Mouse (Mus musculus): ENCODE data around the gene Tm9sf4.

Tm9sf4 gene

DNA sequence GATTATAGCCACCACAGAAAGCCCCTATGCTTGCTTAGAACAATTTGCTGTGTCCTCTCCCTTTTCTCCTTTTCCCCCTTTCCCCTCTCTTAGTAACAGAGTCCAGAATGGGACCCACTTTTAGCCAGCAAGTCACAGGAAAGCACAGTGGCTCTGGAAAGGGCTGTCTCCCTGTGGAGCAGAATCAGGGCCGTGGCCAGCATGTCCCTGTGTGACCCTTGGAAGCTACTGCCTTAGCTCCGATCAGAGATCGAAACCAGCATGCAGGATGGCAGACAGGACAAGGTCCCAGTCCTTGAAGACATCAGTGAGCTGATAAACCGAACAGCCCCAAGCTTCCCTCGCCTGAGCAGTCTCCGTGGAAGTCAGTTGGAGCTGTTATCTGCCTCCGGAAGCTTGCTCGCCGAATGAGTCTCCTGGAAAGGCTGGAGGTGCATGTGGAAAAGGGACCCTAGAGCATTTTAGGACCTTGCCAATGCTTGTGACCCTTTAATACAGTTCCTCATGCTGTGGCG is 56.8 kb downstream of the Tm9sf4 start:
- no peak for DNase-seq

DNA sequence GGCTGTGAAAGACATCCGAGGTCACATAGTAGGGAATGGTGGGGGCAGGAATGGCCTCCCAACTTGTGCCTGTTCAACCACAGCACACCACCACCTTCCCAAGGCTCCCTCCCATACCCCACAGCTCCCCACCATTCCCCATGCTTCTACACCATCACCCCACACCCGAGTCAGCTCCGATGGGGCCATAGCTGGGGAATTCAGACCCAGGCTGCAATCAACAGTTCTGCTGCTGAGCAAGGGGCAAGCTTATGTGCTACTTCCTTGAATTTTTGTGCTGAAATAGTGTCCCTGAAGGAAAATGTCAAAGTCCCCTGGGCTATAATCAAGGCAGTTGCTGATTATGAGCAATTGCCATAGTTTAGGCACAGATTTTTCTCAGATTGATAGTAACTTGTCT is 57.4 kb downstream of the Tm9sf4 start:
- DNase-seq, result no peak

DNA sequence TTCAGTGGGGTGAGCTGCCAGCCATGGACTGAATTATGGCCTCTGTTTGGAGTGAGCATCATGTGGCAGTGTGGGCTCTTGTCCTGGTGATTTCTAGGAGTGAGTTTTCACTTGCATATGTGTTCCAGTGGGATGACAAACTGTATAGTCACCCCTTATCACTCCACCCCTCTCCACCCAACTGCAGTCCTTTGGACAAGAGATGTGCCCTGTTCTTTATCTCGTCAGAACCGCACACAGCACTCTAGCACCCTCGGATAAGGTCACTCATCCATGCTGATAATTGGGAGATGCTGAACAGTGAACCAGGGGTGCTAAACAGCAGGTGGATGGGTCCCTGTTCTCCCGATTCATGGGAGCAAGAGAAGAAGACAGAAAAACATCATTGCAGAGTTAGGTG is 60.5 kb downstream of the Tm9sf4 start:
- no peak for DNase-seq

DNA sequence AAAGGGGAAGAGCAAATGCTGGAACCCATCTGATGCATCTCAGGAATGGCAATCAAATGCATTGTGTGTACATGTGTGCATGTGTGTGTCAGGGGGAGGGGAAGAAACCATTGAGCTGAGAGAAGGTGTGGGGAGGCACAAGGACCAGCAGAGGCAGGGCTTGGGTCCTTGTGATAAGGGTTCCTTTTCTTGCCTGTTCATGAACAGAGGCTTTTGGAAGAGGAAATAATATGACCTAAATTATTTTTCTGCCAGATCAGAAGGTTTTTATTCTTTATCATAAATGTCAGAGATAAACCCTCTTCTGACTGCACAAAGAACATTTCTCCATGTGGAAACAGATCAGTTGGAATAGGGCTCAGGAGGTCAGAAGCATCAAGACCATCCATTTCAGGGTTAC is 61.0 kb downstream of the Tm9sf4 start:
- no peak for DNase-seq

DNA sequence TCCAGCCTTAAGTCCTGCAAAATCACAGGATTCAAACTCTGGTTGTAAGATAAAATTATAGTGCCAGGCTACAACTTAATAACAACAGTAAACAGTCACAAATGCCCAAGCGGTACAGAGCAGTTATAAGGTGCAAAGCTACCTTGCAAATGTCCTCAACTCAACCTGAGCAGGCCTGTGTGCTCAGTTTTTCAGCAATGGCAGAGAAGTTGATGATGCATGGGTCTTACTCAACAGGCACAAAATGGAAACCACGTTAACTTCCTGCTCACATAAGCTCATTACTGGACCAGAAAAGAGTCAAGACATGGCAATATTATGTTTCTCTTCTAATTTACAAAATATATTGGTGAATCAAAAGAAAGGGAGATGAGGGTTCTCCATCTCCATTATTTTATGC is 61.5 kb downstream of the Tm9sf4 start:
- DNase-seq, result no peak

DNA sequence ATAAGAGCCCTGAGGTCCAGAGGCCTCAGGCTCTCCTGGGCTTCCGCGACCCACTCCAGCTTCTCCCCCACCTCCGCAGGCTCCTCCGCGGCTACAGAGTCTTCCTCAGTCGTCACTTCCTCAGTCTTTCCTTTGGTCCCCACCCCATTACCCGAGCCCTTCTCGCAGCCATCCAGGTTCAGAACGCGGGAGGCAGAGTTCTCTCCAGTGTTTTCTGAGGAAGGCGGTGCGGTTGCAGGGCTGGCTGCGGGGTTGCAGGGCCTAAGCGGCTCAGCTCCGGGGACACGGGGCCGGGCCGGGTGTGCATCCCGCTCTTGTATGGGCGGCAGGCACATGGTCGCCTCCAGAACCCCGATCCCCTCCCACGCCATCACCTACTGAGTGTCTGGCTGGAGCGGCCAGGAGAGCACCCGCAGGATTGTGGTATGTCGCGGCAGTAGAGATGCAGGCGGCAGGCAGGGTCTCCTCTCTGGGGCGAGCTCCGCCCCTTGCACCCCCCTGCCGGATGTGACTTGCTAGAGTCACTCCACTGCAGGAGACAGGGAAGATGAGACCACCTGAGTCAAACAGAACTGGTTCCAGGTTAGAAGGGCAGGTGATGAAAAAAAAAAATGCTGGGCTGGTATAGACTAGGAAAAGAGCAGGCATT is 64.0 kb downstream of the Tm9sf4 start, which contains the start of gene Tspyl3:
Gene Tspyl3 (minus strand): TSS at position 496 of the 649 bp plus-strand sequence.
- peak; percentile 87 for DNase-seq

DNA sequence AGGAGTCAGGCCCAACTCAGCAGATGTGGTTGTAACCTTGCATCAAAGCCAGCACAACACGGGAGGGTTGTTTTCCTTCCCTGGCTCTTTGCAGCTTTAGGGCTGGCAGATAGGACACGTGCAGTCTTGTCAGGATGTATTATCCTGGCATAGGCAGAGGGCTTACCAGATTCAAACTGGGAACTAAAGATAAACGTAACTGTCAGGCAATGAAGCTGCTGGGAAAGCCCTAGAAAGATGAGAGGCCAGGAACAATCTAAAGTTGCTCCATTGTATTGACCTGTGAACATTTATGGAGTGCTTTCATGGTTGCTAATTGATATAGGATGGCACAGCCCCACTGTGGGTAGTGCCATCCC is 64.5 kb downstream of the Tm9sf4 start:
- DNase-seq, result no peak

DNA sequence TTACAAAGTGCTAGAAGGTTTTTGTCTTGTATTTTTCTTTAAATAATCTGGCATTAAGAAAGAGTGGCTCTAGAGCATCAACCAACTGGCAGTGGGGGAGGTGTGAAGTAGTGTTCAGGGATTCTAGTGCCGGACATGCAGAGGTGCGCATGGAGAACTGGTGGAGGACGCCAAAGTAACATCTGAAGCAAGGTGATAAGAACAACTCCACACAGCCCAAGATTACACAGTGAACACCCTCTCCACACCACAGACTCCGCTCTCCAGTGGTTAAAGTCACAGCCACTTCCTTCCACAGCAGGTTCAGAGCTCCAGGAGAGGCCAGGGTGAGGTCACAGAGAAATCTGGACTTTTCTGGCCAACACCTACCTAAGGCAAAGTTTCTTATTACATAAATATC is 66.9 kb downstream of the Tm9sf4 start:
- no peak for DNase-seq

DNA sequence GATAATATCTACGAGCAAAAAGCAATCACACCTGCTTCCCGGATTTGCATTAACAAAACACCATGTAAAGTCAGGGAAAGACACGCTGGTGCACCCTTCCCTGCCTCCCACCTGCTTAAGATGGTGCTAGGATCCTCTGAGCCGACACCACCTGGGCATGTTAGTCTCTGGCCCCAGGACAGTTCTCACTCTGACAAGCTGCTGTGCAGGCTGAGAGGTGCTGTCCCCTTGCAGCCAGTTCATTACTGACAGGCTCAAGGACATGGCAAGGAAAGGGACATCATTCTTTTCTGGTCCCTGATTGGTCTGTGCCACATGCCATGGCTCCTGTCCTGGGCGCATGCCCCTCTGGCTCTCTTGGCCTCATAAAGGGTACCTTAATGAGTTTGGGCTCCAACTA is 67.4 kb downstream of the Tm9sf4 start:
- DNase-seq, result no peak

DNA sequence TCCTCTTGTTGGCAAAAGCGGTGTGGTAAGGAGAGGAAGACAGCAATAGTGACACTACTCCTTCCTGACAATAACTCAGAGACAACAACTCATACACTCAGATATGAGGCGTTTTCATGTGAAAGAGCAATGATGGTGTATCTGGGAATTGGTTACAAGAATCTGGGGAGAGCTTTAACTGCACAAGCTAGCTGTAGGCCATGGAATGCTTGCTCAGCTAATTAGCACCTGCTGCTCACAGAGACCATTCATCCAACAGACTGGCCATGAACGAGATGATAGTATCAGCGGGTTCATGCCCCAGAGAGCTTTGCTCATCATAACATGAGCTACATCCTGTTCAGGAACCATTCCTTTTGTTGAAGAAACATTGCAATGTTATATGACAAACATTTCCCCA is 76.1 kb downstream of the Tm9sf4 start:
- DNase-seq, result no peak

DNA sequence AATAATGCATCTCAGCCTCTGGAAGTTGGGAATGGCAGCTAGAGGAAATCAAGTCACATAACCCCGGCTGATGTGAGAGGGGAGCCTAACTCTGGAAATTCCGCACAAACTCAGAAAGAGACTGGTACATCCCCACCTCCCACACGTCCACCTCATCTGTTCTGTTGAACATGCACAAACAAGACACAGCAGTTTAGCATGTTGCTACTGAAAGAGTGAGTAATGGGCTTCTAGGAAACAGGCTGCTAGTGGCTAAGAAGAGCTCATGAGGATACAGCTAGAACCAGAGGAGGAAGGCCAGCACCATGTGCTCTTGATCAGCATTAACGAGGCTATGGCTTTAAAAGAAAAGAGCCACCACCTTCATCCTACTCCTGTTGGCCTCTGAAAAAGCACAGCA is 76.8 kb downstream of the Tm9sf4 start:
- DNase-seq, result no peak

DNA sequence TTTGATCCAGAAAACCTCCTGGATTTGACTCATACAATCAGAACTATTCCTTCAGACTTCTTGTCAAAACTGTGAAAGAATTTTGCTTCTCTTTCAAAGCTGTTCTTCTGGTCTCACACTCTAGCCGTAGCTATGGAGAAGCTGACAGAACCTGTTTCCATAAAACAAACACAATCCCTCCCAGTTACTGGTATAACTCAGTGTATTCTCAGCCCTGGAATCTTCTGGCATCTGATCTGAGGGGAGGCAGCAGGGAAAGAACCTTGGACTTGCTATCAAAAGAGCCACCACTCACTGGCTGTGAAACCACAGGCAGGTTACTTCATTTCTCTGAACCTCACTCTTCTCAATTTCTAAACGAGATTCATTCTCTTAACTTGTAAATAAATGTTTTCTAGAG is 77.3 kb downstream of the Tm9sf4 start:
- no peak for DNase-seq

DNA sequence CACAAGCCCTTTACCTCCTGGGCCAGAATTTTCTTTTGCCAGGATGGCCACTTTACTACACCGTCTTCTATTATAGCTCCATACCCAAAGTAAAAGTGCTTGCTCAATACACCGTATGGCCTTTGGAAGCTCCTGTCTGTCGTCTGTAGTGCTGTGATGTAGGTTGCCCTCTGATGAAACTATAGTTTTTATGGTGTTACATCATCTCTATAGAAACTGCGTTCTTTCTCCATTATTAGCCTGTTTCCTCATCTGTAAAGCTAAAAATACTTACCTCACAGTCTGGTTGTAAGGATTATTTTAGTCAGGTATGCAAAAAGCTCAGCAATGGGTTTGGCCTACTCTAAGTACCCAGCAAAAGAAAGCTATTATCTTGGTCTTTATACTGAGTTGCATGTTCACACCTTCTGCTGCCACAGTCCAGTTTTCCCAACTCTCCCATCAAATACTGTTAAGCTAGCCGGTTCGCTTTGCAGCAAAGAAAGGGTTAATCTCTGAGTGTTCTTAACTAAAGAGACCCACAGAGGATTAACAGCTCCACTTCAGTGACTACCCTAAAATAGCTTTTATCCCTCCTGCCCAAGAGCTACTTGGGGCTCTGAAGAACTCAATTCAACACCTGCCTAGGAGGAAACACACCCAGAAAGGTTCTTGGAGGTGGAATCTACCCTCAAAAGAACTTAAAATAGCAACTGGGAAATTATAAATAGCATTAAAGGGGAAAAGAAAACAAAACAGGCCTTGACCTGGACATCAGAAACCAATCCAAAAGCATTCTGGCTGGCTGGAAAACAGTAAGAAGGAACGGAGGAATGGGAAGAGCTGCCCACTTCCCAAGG is 78.1 kb downstream of the Tm9sf4 start:
- DNase-seq, result no peak

DNA sequence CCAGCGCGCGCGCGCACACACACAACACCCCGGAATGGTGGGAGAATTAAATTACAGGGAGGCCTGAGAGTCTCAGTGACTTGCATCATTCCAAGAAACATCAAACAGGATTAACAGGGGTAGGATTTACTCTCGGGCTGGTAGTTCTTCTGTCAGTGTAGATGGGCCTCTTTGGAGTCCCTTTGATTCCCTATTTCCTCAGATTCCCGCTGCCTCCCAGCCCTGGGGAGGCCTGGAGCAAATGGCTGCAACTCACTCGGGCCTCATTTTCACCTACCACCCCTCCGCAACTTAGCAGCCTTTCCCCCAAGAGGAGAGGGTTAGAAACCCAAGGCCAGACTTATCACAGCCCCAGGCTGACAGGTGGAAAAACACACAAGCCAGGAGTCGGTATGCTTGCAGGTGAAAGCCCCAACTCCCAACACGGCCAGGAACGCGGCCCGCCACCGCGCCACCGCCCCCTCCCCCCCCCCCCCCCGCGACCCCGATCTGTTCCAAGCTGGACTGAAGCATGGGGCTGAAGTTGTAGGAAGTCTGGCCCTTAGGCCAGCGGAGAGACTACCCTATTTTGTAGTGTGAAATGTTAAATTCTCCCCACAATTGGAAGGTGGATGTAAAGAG is 78.9 kb downstream of the Tm9sf4 start:
- DNase-seq, result no peak

DNA sequence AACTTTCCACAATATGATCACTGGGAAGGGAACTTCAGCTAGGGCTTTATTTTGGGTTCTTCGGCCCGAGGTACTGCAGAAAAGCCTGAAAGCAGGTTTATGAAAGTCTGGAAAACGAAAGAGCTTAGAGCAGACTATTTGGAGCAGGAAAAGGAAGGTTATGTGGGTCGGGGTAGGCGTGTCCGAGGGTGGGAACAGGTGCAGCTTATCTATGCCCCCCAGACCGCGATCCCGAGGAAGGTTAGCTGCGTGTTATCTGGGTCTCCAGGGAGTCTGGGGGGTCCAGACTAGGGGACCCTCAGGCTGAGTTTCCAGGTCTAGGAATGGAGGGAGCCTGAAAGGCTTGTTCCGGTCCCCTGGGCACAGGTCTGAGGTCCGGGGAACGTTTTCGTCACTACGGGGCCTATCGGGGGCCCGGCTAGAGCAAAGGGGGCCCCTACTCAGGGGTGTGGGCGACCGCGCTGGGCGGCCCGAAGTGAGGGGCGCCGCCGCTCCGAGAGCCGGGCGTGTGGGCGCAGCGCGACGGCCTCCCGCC is 79.7 kb downstream of the Tm9sf4 start:
- DNase-seq, result peak; percentile 68

DNA sequence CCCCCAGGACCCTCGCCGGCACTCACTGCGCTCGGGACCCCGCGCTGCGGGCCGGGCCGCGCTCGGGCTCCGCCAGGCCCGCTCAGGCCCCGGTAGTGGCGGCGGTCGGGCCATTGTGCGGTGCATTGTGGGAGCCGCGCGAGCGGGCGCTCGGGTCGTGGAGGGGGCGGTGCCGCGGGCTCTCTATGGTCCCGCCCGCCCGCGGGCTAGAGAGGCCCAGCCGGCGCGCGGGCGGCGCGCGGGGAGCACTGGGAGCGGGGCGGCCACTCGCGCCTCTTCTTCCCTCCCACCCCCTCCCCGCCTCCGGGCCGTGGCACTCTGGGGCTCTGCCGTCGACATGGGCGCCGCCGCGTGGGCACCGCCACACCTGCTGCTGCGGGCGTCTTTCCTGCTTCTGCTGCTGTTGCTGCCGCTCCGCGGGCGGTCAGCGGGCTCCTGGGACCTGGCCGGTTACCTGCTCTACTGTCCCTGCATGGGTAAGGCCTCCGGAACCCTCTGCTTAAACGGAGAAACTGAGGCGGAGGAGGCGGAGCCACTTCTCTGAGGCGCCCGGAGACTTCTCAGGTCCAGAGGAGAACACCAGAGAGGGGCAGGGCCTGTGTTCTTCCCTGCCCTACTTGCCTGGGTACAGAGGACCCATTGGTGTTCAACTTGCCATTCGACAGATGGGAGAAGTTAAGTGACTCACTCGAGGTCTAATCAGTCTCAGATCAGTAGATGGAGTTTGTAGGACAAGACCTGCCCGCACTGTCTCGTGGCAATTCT is 80.3 kb downstream of the Tm9sf4 start, which contains the start of the genes Plagl2 and Pofut1:
Gene Plagl2 (minus strand): TSS at position 177 of the 765 bp plus-strand sequence.
Gene Pofut1 (plus strand): TSS at position 284 of the 765 bp plus-strand sequence.
- peak; percentile 95 for DNase-seq

DNA sequence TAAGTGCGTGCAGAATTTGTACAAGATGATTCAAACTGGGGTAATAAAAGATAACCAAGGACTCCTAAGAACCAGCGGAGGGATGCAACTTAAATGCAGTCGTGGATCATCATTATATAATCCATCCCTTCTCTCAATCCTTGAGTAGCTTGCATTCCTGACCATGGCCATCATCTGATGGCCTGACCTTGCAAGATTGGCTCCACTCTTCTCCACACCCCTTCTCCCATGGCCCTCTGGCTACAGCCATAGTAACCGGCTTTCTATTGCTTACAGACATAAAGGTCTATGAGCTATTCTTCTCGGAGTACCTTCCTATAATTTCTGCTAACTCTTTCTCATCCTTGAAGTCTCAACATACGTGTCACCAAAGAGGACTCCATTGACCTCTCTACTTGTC is 81.1 kb downstream of the Tm9sf4 start:
- DNase-seq, result no peak

DNA sequence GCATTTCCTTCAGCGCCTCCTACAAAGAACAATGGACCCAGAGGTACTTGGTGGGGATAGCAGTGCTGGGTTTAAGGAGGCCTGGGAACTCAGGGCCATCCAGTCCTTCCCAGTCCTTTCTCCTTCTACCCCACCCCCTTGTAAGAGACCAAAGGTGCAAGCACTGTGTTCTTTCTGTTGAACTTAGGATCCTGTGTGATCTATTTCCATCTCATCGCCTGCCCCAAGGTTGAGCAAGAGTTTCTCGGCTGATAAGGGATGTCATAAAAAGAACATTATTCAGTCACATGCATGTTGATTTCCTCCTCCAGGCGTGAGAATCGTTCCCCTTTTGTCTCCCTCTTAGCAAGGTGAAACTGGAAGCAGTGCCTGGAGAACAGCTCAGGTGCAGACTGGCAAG is 88.6 kb downstream of the Tm9sf4 start:
- no peak for DNase-seq

DNA sequence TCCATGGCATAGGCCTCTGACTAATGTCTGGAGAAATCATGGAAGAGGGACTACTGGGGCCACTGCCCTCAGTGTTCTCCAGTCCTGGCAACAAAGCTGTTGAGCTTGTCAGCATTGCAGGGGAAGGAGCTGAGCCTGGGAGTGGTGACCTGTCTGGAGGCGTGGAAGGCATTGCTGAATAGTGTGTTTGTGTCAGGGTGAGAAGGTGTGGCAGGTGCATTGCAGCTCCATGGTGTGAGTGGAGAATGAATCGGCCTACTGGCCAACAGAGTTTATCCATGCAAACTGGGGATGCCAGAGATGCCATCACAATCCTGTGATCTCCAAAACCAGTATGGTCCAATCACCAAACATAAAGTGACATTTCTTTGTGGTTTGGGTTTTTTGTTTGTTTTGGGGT is 95.5 kb downstream of the Tm9sf4 start:
- no peak for DNase-seq

DNA sequence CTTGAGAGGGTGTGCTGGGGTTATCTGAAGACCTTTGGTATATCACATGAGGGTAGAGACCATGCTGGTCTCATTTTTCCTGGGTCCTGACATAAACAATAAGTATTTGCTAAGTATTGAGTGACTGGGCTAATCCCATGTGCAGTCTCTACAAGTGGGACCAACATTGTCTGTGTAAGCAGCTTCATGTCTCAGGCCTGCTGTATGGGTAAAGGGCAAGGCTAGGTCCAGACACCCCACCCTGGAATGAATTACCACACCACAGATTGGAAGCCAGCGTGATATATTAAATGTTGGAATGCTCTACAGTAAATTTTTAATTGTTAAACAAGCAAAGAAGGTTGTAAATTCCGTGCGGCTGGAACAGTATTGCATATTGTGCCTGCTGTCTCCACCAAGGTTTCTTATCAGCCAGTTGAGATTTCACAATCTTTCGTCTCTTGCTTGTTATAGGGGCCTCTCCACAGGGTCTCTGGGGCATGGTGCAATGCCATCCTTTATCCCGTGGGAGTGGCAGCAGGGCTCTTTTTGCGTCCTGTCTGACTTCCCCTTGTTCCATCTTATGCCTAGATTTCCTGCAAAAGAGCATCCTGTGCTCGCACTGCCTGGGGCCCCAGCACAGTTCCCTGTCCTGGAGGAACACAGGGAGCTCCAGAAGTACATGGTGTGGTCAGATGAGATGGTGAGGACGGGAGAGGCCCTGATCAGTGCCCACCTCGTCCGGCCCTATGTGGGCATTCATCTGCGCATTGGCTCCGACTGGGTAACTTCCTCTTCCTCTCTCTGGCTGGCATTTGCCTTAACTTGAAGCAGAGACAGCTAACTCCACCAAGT is 98.1 kb downstream of the Tm9sf4 start:
- no peak for DNase-seq
